Mouse (Mus musculus) CH12.LX (cell line): Measurements from ENCODE around the gene Mgll. TPM values are rescaled to one million over a fixed set of nuclear protein-coding genes. Genes with fewer than 3 reads are reported as not detected.

Source experiments
- DNase-seq: peaks from one replicate; pipeline ENCODE4 v3.0.0-alpha.2; 2013; ENCODE audit errors: extremely low read depth
- H3K27ac ChIP-seq: 2 replicates; pipeline ENCODE4 v1.5.1; 2012; ENCODE audit warnings: low read depth, mild to moderate bottlenecking, control low read depth, moderate library complexity; ENCODE audit not compliant: insufficient read depth
- H3K27me3 ChIP-seq: replicated peaks from 2 replicates; pipeline ENCODE3; 2012; ENCODE audit warnings: inconsistent platforms
- H3K36me3 ChIP-seq, 2 experiments: replicated peaks in 1 of 2; 2 replicates each; pipeline versions ENCODE3 to v1.6.1; 2012; ENCODE audit warnings: inconsistent platforms in 1 of 2, low read length in 1 of 2, mild to moderate bottlenecking in 1 of 2, mixed read lengths in 1 of 2, moderate library complexity in 1 of 2; ENCODE audit not compliant: control insufficient read depth in 1 of 2, insufficient read depth in 1 of 2
- H3K4me1 ChIP-seq, 2 experiments: 2 replicates each; pipeline ENCODE4 v1.6.1; 2012; ENCODE audit warnings: inconsistent platforms in 1 of 2, moderate library complexity in 1 of 2; ENCODE audit not compliant: insufficient read depth in 2 of 2, control insufficient read depth in 1 of 2
- H3K4me2 ChIP-seq: 2 replicates; pipeline ENCODE4 v1.6.1; 2012; ENCODE audit warnings: low read depth, mild to moderate bottlenecking, control low read depth; ENCODE audit not compliant: poor library complexity, insufficient read depth, severe bottlenecking
- H3K4me3 ChIP-seq, 3 experiments: fragments of 150-350 bp in 1 of 3; sonication (generic) in 1 of 3; replicated peaks in 1 of 3; 2 replicates each; pipeline versions ENCODE3 to v1.5.1; 2011 to 2012; ENCODE audit warnings: low read depth in 2 of 3, low read length in 2 of 3, mild to moderate bottlenecking in 2 of 3, moderate library complexity in 2 of 3, control low read depth in 1 of 3, improper control_type of control experiment in 1 of 3, inconsistent platforms in 1 of 3, mixed read lengths in 1 of 3; ENCODE audit not compliant: poor library complexity in 1 of 3
- H3K79me2 ChIP-seq: replicated peaks from 2 replicates; pipeline ENCODE4 v1.6.1; 2012; ENCODE audit warnings: mild to moderate bottlenecking, moderate library complexity; ENCODE audit not compliant: control insufficient read depth, poor library complexity, insufficient read depth, severe bottlenecking; ENCODE audit errors: extremely low read depth
- H3K9ac ChIP-seq: 2 replicates; pipeline ENCODE4 v1.6.1; 2012; ENCODE audit warnings: low read depth, mild to moderate bottlenecking, control low read depth, moderate library complexity; ENCODE audit not compliant: insufficient read depth
- H3K9me3 ChIP-seq: replicated peaks from 2 replicates; pipeline ENCODE3; 2012; ENCODE audit warnings: low read length, inconsistent platforms, mixed read lengths
- ETS1 ChIP-seq: conservative IDR thresholded peaks from 2 replicates; pipeline ENCODE4 v1.6.1; 2012; ENCODE audit warnings: low read depth, mild to moderate bottlenecking, inconsistent platforms, low read length, improper control_type of control experiment, moderate library complexity
- GABPA ChIP-seq: IDR thresholded peaks from 2 replicates; pipeline ENCODE4 v1.6.1; 2012; ENCODE audit warnings: low read depth, low read length, improper control_type of control experiment, inconsistent platforms; ENCODE audit not compliant: insufficient replicate concordance
- MYC ChIP-seq: IDR thresholded peaks from 2 replicates; pipeline ENCODE4 v1.6.1; 2011; ENCODE audit warnings: low read depth, mild to moderate bottlenecking, improper control_type of control experiment, low read length
- RCOR1 ChIP-seq: conservative IDR thresholded peaks from 2 replicates; pipeline ENCODE4 v1.6.1; 2012; ENCODE audit warnings: low read depth, mild to moderate bottlenecking, inconsistent platforms, low read length, improper control_type of control experiment
- dilution Hi-C: fragments of 300-500 bp; cut with MboI; formaldehyde crosslinking; loops from 2 replicates; pipeline ENCODE4 v1.14.3; 2020; ENCODE audit warnings: low sequenced_read_pairs; ENCODE audit not compliant: extremely low pct_unique_long_range_greater_than_20kb, extremely low pct_ligation_motif_present
- in situ Hi-C: fragments of 300-500 bp; cut with MboI; formaldehyde crosslinking; loops from 3 replicates; pipeline ENCODE4 v1.14.3; 2019; ENCODE audit warnings: low sequenced_read_pairs, low pct_ligation_motif_present, low pct_unique_long_range_greater_than_20kb, mixed read lengths
- polyA plus RNA-seq: library from polyadenylated mRNA; unstranded; fragments of >175 nt; gene quantifications from 2 replicates; pipeline ENCODE4 v1.2.1, GENCODE M21; 2012; ENCODE audit warnings: low read depth; ENCODE audit not compliant: insufficient read length
- total RNA-seq, 2 experiments: library from RNA; depleted of rRNA; stranded (reverse); fragments of 300-350 nt in 1 of 2; fragments of >200 nt in 1 of 2; gene quantifications; 2 replicates each; pipeline ENCODE4 v1.2.3; 2012 to 2014

Mgll gene
- total and polyA plus RNA-seq, 3 experiments: 60.8 to 81.1 (median 76.5) TPM

DNA sequence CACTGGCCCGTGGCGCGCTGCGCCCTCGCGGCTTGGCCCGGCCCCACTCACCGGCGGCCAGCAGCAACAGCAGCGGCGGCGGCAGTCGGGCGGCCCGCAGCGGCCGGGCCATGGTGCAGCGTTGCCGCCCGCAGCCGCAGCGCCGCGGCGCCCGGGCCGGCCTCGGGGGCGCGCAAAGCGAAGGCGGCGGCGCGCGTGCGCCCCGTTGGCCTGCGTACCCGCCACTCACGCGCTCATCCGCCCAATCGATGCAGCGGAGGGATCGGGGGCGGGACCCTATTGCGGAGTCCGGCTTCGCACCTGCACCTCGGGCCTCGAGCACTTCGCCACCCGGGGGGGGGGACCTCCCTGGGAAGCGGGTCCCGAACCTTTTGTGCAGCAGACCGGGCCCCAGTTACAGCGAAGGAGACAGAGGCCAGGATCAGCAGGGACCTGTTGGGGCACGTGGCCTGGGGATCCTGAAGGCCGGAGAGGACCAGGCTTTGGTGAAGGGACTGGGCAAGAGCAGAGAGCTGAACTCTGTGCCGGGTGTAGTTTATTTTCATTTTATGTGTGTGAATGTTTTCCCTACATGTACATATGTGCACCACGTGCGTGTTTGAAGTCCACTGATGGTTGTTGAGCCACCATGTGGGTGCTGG lies 150.8 kb downstream of the Mgll start, which contains the start of gene Podxl2:
Gene Podxl2, minus strand, starts transcription at position 177 of the 641 bp plus-strand sequence.
- H3K27ac ChIP-seq: no peak within 1 kb of the TSS
- H3K36me3 ChIP-seq: peaks cover 0 to 14% of the 10 kb centered on the region in 2 experiments
- H3K4me2 ChIP-seq: no peak within 1 kb of the TSS
- TF ChIP-seq ETS1: no peak
- TF ChIP-seq RCOR1: no peak
- TF ChIP-seq GABPA: no peak
- TF ChIP-seq MYC: no peak
- no peak for DNase-seq
- peaks cover 3 to 4% of the 10 kb centered on the region in 2 experiments for H3K4me1 ChIP-seq
- no peaks in the 10 kb centered on the region for H3K27me3 ChIP-seq
- dilution Hi-C loops: no loop called here
- no peak within 1 kb of the TSS for H3K4me3 ChIP-seq
- no peaks in the 10 kb centered on the region for H3K79me2 ChIP-seq
- H3K9ac ChIP-seq: no peak within 1 kb of the TSS
- in situ Hi-C loops: loop anchor here (25.0 kb wide), 1 partner anchor 763 kb away; no protein-coding TSS in a partner anchor
- peaks cover 6% of the 10 kb centered on the region for H3K9me3 ChIP-seq

Other genes with a start within 250 kb of the Mgll start
- gene Sec61a1, start 205.5 kb upstream of the Mgll start, total RNA-seq (2012; rRNA removed): 276 and 336 TPM in 2 replicates
- gene Sec61a1, start 205.5 kb upstream of the Mgll start, total RNA-seq (2014; rRNA removed): 232 and 237 TPM in 2 replicates
- 130 and 139 TPM in 2 replicates for gene Sec61a1, start 205.5 kb upstream of the Mgll start, polyA plus RNA-seq
- not detected in 2 replicates for gene Kbtbd12, start 86.5 kb upstream of the Mgll start, total RNA-seq (2012; rRNA removed)
- gene Kbtbd12, start 86.5 kb upstream of the Mgll start, total RNA-seq (2014; rRNA removed): not detected in 2 replicates
- gene Kbtbd12, start 86.5 kb upstream of the Mgll start, polyA plus RNA-seq: not detected in 2 replicates
- gene Abtb1, start 117.6 kb downstream of the Mgll start, total RNA-seq (2012; rRNA removed): 11.2 and 18.4 TPM in 2 replicates
- gene Abtb1, start 117.6 kb downstream of the Mgll start, total RNA-seq (2014; rRNA removed): 13.0 and 14.9 TPM in 2 replicates
- 17.8 and 20.8 TPM in 2 replicates for gene Abtb1, start 117.6 kb downstream of the Mgll start, polyA plus RNA-seq
- 0.34 and 0.81 TPM in 2 replicates for gene Podxl2, start 150.6 kb downstream of the Mgll start, total RNA-seq (2012; rRNA removed)
- 0.57 and 0.93 TPM in 2 replicates for gene Podxl2, start 150.6 kb downstream of the Mgll start, total RNA-seq (2014; rRNA removed)
- gene Podxl2, start 150.6 kb downstream of the Mgll start, polyA plus RNA-seq: 0.79 TPM in 1 of 2 replicates, not detected in the other
- 130 and 153 TPM in 2 replicates for gene Mcm2, start 174.4 kb downstream of the Mgll start, total RNA-seq (2012; rRNA removed)
- 146 and 148 TPM in 2 replicates for gene Mcm2, start 174.4 kb downstream of the Mgll start, total RNA-seq (2014; rRNA removed)
- gene Mcm2, start 174.4 kb downstream of the Mgll start, polyA plus RNA-seq: 148 and 207 TPM in 2 replicates
- 13.3 and 16.0 TPM in 2 replicates for gene Tpra1, start 177.8 kb downstream of the Mgll start, total RNA-seq (2012; rRNA removed)
- 9.3 and 12.2 TPM in 2 replicates for gene Tpra1, start 177.8 kb downstream of the Mgll start, total RNA-seq (2014; rRNA removed)
- 13.5 and 15.6 TPM in 2 replicates for gene Tpra1, start 177.8 kb downstream of the Mgll start, polyA plus RNA-seq